Mouse (Mus musculus) liver, embryonic 11.5 days (tissue): Measurements from ENCODE around the gene Plekhm3. TPM values are rescaled to one million over a fixed set of nuclear protein-coding genes. Genes with fewer than 3 reads are reported as not detected.

Experiments used
- ATAC-seq: fragments of 200-750 bp; cut with Nextera tagmentation; replicated peaks from 2 replicates; pipeline ENCODE4 v1.8.0; 2017; ENCODE audit warnings: moderate number of reproducible peaks, mild to moderate bottlenecking, moderate TSS enrichment, moderate library complexity; ENCODE audit not compliant: low FRiP score
- DNase-seq: peaks from one replicate; pipeline ENCODE4 v3.0.0-alpha.2; 2017; ENCODE audit warnings: low spot score
- H3K27ac ChIP-seq: fragments of 300-500 bp; sonication (generic); 2 replicates; pipeline ENCODE4 v1.5.1; 2014; ENCODE audit warnings: mild to moderate bottlenecking, low read depth, low read length, control low read depth
- H3K27me3 ChIP-seq: fragments of 300-500 bp; sonication (generic); replicated peaks from 2 replicates; pipeline ENCODE4 v1.6.1; 2014; ENCODE audit warnings: low read length, mixed read lengths; ENCODE audit not compliant: control insufficient read depth, insufficient read depth
- H3K36me3 ChIP-seq: fragments of 300-500 bp; sonication (generic); 2 replicates; pipeline ENCODE4 v1.6.1; 2014; ENCODE audit warnings: mild to moderate bottlenecking, low read length, moderate library complexity, mixed read lengths; ENCODE audit not compliant: control insufficient read depth, insufficient read depth
- H3K4me1 ChIP-seq: fragments of 300-500 bp; sonication (generic); replicated peaks from 2 replicates; pipeline ENCODE4 v1.6.1; 2014; ENCODE audit warnings: low read length, mixed read lengths; ENCODE audit not compliant: control insufficient read depth, insufficient read depth
- H3K4me2 ChIP-seq: fragments of 300-500 bp; sonication (generic); 2 replicates; pipeline ENCODE4 v1.6.1; 2014; ENCODE audit warnings: mild to moderate bottlenecking, control low read depth, moderate library complexity
- H3K4me3 ChIP-seq: fragments of 300-500 bp; sonication (generic); 2 replicates; pipeline ENCODE4 v1.5.1; 2014; ENCODE audit warnings: low read depth, low read length, control low read depth
- H3K9ac ChIP-seq: fragments of 300-500 bp; sonication (generic); 2 replicates; pipeline ENCODE4 v1.6.1; 2014; ENCODE audit warnings: low read depth, low read length, control low read depth
- H3K9me3 ChIP-seq: fragments of 300-500 bp; sonication (generic); 2 replicates; pipeline ENCODE4 v1.6.1; 2016; ENCODE audit warnings: low read length, inconsistent platforms, mixed read lengths; ENCODE audit not compliant: control insufficient read depth
- WGBS: fragments of 180-500 bp; shearing (Covaris S2); extraction: QIAGEN DNeasy Blood & Tissue Kit; methylation state at CpG from one replicate; pipeline ENCODE4 v1.1.7; 2014; 5-methylcytosine and 5-hydroxymethylcytosine counted together
- polyA plus RNA-seq: library from polyadenylated mRNA; unstranded; fragments of >200 nt; fragmentation: Nextera tagmentation; extraction: Ambion mirVana; gene quantifications from 2 replicates; pipeline ENCODE4 v1.2.1, GENCODE M21; 2014

Plekhm3 gene
- polyA plus RNA-seq, 1 experiment from 2014 or later = 5.6 TPM

GRCm38 (mm10) chr1:64938907-64939306 is 17.7 kb downstream of the Plekhm3 start:
- Histone ChIP-seq H3K4me3 (no peak overlapping the region), H3K4me1 (no peaks in the 10 kb centered on the region), H3K27me3 (no peaks in the 10 kb centered on the region), H3K27ac (no peak overlapping the region), H3K36me3 (no peaks in the 10 kb centered on the region), H3K9ac (no peak overlapping the region), H3K4me2 (no peak overlapping the region), H3K9me3 (no peaks in the 10 kb centered on the region)
- WGBS = 90% methylated on average over 7 of the region's 7 CpGs
- ATAC-seq (no peak), DNase-seq (no peak)

GRCm38 (mm10) chr1:64937692-64938091 is 18.9 kb downstream of the Plekhm3 start:
- WGBS = 87% methylated on average over 10 of the region's 10 CpGs

GRCm38 (mm10) chr1:64932921-64933320 is 23.7 kb downstream of the Plekhm3 start:
- no peaks in the 10 kb centered on the region for H3K9me3 ChIP-seq
- no peak overlapping the region for H3K4me3 ChIP-seq
- no peak overlapping the region for H3K9ac ChIP-seq
- WGBS = 91% methylated on average over 1 of the region's 1 CpGs
- ATAC-seq = no peak
- no peak for DNase-seq
- H3K27ac ChIP-seq = no peak overlapping the region
- H3K27me3 ChIP-seq = no peaks in the 10 kb centered on the region
- no peaks in the 10 kb centered on the region for H3K36me3 ChIP-seq
- H3K4me2 ChIP-seq = no peak overlapping the region
- no peaks in the 10 kb centered on the region for H3K4me1 ChIP-seq

More at GRCm38 (mm10) chr1:64937692-64938091, 18.9 kb downstream of the Plekhm3 start:
- H3K9ac ChIP-seq = no peak overlapping the region
- H3K9me3 ChIP-seq = no peaks in the 10 kb centered on the region
- no peak overlapping the region for H3K4me3 ChIP-seq
- DNase-seq = no peak
- H3K4me2 ChIP-seq = no peak overlapping the region
- no peak for ATAC-seq
- no peak overlapping the region for H3K27ac ChIP-seq
- no peaks in the 10 kb centered on the region for H3K27me3 ChIP-seq
- H3K4me1 ChIP-seq = no peaks in the 10 kb centered on the region
- no peaks in the 10 kb centered on the region for H3K36me3 ChIP-seq

- H3K4me1 ChIP-seq = no peaks in the 10 kb centered on the region
- DNase-seq = no peak
- H3K4me3 ChIP-seq = no peak overlapping the region
- ATAC-seq = no peak
- 75% methylated on average over 6 of the region's 6 CpGs for WGBS
- H3K36me3 ChIP-seq = no peaks in the 10 kb centered on the region
- no peak overlapping the region for H3K9ac ChIP-seq
- H3K27ac ChIP-seq = no peak overlapping the region
- H3K27me3 ChIP-seq = no peaks in the 10 kb centered on the region
- H3K4me2 ChIP-seq = no peak overlapping the region
- H3K9me3 ChIP-seq = no peaks in the 10 kb centered on the region
Measured at GRCm38 (mm10) chr1:64930124-64930523, 26.5 kb downstream of the Plekhm3 start.

GRCm38 (mm10) chr1:64929673-64930072 is 27.0 kb downstream of the Plekhm3 start:
- Histone ChIP-seq H3K36me3 (no peaks in the 10 kb centered on the region), H3K27ac (no peak overlapping the region), H3K27me3 (no peaks in the 10 kb centered on the region), H3K4me2 (no peak overlapping the region), H3K9me3 (no peaks in the 10 kb centered on the region), H3K4me1 (no peaks in the 10 kb centered on the region), H3K9ac (no peak overlapping the region), H3K4me3 (no peak overlapping the region)
- WGBS = 83% methylated on average over 4 of the region's 4 CpGs
- ATAC-seq (no peak), DNase-seq (no peak)

GRCm38 (mm10) chr1:64928542-64928941 is 28.1 kb downstream of the Plekhm3 start:
- H3K9ac ChIP-seq = no peak overlapping the region
- H3K27ac ChIP-seq = no peak overlapping the region
- no peak for ATAC-seq
- H3K27me3 ChIP-seq = no peaks in the 10 kb centered on the region
- H3K4me2 ChIP-seq = no peak overlapping the region
- H3K9me3 ChIP-seq = no peaks in the 10 kb centered on the region
- H3K4me3 ChIP-seq = no peak overlapping the region
- WGBS = 86% methylated on average over 3 of the region's 3 CpGs
- no peak for DNase-seq
- no peaks in the 10 kb centered on the region for H3K36me3 ChIP-seq
- no peaks in the 10 kb centered on the region for H3K4me1 ChIP-seq

- Histone ChIP-seq H3K4me3 (no peak overlapping the region), H3K36me3 (no peaks in the 10 kb centered on the region), H3K4me2 (no peak overlapping the region), H3K9ac (no peak overlapping the region), H3K9me3 (no peaks in the 10 kb centered on the region), H3K27me3 (no peaks in the 10 kb centered on the region), H3K27ac (no peak overlapping the region), H3K4me1 (no peaks in the 10 kb centered on the region)
- no peak for ATAC-seq
- WGBS = 73% methylated on average over 15 of the region's 15 CpGs
- no peak for DNase-seq
Measured at GRCm38 (mm10) chr1:64927437-64928274, 29.0 kb downstream of the Plekhm3 start.

GRCm38 (mm10) chr1:64925594-64925993 is 31.0 kb downstream of the Plekhm3 start:
- Histone ChIP-seq H3K27me3 (no peaks in the 10 kb centered on the region), H3K27ac (no peak overlapping the region), H3K9ac (no peak overlapping the region), H3K36me3 (no peaks in the 10 kb centered on the region), H3K4me3 (no peak overlapping the region), H3K4me2 (no peak overlapping the region), H3K4me1 (no peaks in the 10 kb centered on the region), H3K9me3 (no peaks in the 10 kb centered on the region)
- WGBS = 59% methylated on average over 3 of the region's 3 CpGs
- DNase-seq = peak; percentile 25
- ATAC-seq = no peak

- no peak overlapping the region for H3K4me3 ChIP-seq
- H3K9ac ChIP-seq = no peak overlapping the region
- no peaks in the 10 kb centered on the region for H3K27me3 ChIP-seq
- H3K4me2 ChIP-seq = no peak overlapping the region
- ATAC-seq (no peak), DNase-seq (no peak)
- no peaks in the 10 kb centered on the region for H3K36me3 ChIP-seq
- H3K27ac ChIP-seq = no peak overlapping the region
- no peaks in the 10 kb centered on the region for H3K4me1 ChIP-seq
- 76% methylated on average over 12 of the region's 12 CpGs for WGBS
- H3K9me3 ChIP-seq = no peaks in the 10 kb centered on the region
Measured at GRCm38 (mm10) chr1:64924283-64924682, 32.3 kb downstream of the Plekhm3 start.
